Mouse (Mus musculus) neural tube, embryonic 12.5 days (tissue): ENCODE measurements at regions not wholly inside any gene's neighbourhood (a gene's known extent, or its start where the extent isn't known, plus 50 kb on each side); places are given as distances from the start of the nearest gene placed in this dataset.
"Not testable (repeated sequence)": the region's sequence is repeated elsewhere in the genome, so short reads cannot be mapped to it uniquely, and the experiment has no call there.

Source experiments
- ATAC-seq: fragments of 200-750 bp; cut with Nextera tagmentation; 2 replicates; pipeline ENCODE4 v1.8.0; 2017; ENCODE audit warnings: low read depth, mild to moderate bottlenecking, moderate TSS enrichment, moderate library complexity; ENCODE audit not compliant: low FRiP score
- H3K27ac ChIP-seq: fragments of 300-500 bp; sonication (generic); 2 replicates; pipeline ENCODE4 v1.5.1; 2016
- H3K27me3 ChIP-seq: fragments of 300-500 bp; sonication (generic); replicated peaks from 2 replicates; pipeline ENCODE4 v1.6.1; 2016; ENCODE audit warnings: mild to moderate bottlenecking
- H3K36me3 ChIP-seq: fragments of 300-500 bp; sonication (generic); 2 replicates; pipeline ENCODE4 v1.6.1; 2016; ENCODE audit warnings: mild to moderate bottlenecking
- H3K4me1 ChIP-seq: fragments of 300-500 bp; sonication (generic); 2 replicates; pipeline ENCODE4 v1.6.1; 2016
- H3K4me2 ChIP-seq: fragments of 300-500 bp; sonication (generic); replicated peaks from 2 replicates; pipeline ENCODE4 v1.6.1; 2016; ENCODE audit warnings: mild to moderate bottlenecking
- H3K4me3 ChIP-seq: fragments of 300-500 bp; sonication (generic); 2 replicates; pipeline ENCODE4 v1.5.1; 2016
- H3K9ac ChIP-seq: fragments of 300-500 bp; sonication (generic); 2 replicates; pipeline ENCODE4 v1.6.1; 2016; ENCODE audit warnings: mild to moderate bottlenecking
- H3K9me3 ChIP-seq: fragments of 300-500 bp; sonication (generic); 2 replicates; pipeline ENCODE4 v1.6.1; 2016; ENCODE audit warnings: mild to moderate bottlenecking
- WGBS: fragments of 180-500 bp; shearing (Covaris S2); methylation state at CpG from one replicate; pipeline ENCODE4 v1.1.7; 2016; 5-methylcytosine and 5-hydroxymethylcytosine counted together

DNA sequence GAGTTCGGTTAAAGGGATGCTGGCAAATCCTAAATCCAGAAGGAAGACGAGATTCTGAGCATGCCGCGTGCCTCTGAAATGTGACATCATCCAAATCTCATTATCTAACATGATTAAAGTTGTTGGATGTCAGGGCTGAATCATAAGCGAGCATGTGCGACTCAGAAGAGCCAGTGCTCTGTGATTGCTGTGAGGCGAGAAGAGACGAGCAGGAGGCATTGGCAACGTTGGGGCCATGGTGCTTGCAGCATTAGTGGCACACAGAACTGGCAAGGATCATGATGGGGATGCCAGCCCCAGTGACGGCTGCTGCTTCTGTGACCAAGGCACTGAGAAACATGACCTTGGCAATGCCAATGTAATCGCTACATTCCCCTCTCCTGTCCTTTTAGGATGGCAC is 895.4 kb downstream of the Robo1 start:
- 93% methylated on average over 11 of the region's 11 CpGs for WGBS
- H3K9me3 ChIP-seq: no peaks in the 10 kb centered on the region

DNA sequence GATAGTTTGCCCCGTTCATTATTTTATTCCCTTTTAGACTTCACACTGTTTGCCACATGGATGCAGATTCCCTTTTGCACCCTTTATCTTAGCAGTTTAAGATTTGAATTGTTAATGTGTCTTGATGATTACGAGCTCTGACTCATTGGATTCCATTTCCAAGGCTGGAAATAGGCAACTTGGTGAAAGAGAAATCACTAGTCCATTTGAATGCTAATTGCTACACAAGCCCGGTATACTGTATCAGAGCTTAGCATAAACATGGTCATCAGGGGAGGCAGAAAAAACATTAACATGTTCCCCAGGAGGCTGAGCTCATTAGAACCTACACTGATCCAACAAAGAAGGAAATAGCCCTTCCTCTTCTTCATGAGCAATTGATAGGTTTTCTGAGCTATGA is 892.9 kb downstream of the Robo1 start:
- no peaks in the 10 kb centered on the region for H3K36me3 ChIP-seq
- no peak overlapping the region for H3K4me3 ChIP-seq
- no peak overlapping the region for H3K27ac ChIP-seq
- 56% methylated on average over 3 of the region's 3 CpGs for WGBS
- H3K4me1 ChIP-seq: no peaks in the 10 kb centered on the region
- H3K9me3 ChIP-seq: no peaks in the 10 kb centered on the region
- H3K9ac ChIP-seq: no peak overlapping the region
- H3K27me3 ChIP-seq: no peaks in the 10 kb centered on the region
- H3K4me2 ChIP-seq: no peak overlapping the region
- no peak for ATAC-seq

More for the DNA sequence above, 895.4 kb downstream of the Robo1 start:
- H3K4me1 ChIP-seq: no peaks in the 10 kb centered on the region
- H3K27ac ChIP-seq: no peak overlapping the region
- no peak overlapping the region for H3K4me2 ChIP-seq
- ATAC-seq: no peak
- H3K36me3 ChIP-seq: no peaks in the 10 kb centered on the region
- H3K27me3 ChIP-seq: no peaks in the 10 kb centered on the region
- H3K9ac ChIP-seq: no peak overlapping the region
- H3K4me3 ChIP-seq: no peak overlapping the region

DNA sequence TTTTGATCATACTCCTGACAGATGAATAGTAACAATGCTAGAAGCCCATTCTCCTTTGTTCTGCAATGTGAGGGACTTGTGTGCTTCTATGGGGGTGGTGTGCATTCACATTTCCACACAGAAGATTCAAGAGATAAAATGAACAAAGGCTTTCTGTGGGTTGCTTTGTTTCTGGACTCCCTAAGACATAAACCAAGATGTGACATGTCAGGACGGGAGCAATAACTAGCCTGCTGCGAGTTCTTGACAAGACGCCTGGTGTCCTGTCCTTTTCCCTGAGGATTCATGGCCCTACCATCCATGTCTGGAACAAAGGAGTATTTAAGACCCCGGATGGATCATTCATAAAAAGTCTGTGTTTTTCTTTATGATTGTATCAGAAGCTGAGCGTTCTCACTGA is 874.7 kb downstream of the Robo1 start:
- no peak for ATAC-seq
- Histone ChIP-seq H3K27ac (no peak overlapping the region), H3K9me3 (no peaks in the 10 kb centered on the region), H3K4me3 (no peak overlapping the region), H3K9ac (no peak overlapping the region), H3K4me1 (no peaks in the 10 kb centered on the region), H3K36me3 (no peaks in the 10 kb centered on the region), H3K4me2 (no peak overlapping the region), H3K27me3 (no peaks in the 10 kb centered on the region)
- 40% methylated on average over 5 of the region's 5 CpGs for WGBS

DNA sequence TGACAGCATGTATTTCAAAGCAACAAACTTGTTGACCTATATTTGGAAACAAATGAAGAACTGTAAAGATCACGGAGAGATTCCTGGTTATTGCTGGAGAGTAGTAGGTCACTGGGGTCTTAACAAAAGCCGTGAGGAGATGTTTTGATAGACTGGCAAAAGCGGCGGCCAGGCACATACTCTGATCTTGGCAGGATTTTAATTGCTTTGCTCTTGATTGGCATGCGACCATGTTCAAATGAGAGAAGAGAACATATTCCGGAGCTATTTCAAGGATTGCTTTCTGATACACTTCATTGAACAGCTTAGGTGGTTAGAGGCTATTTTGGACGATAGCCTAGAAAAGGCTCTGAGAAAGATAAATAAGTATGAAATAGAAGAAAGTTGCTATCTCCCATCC is 874.2 kb downstream of the Robo1 start:
- no peak overlapping the region for H3K27ac ChIP-seq
- ATAC-seq: no peak
- WGBS: 81% methylated on average over 7 of the region's 7 CpGs

DNA sequence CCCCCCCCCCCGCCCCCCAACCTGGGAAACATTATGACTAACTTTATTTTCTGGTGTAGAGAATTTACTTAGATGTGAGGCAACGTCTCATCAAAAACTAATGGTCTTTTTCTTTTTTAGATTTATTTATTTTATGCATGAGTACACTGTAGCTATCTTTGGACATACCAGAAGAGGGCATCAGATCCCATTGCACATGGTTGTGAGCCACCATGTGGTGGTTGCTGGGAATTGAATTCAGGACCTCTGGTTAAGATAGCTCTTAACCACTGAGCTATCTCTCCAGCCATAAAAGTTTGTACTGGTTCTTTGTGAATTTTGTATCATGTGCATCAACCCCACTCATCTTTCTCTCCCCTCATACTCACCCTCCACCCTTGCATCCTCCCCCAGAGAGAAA is 847.3 kb downstream of the Robo1 start:
- 43% methylated on average over 2 of the region's 2 CpGs for WGBS
- H3K4me3 ChIP-seq: no peak overlapping the region
- H3K36me3 ChIP-seq: no peaks in the 10 kb centered on the region
- H3K4me1 ChIP-seq: no peaks in the 10 kb centered on the region
- H3K9me3 ChIP-seq: no peaks in the 10 kb centered on the region
- no peaks in the 10 kb centered on the region for H3K27me3 ChIP-seq
- H3K4me2 ChIP-seq: no peak overlapping the region
- no peak overlapping the region for H3K27ac ChIP-seq
- no peak overlapping the region for H3K9ac ChIP-seq
- no peak for ATAC-seq

More for the DNA sequence above, 874.2 kb downstream of the Robo1 start:
- Histone ChIP-seq H3K4me1 (no peaks in the 10 kb centered on the region), H3K27me3 (no peaks in the 10 kb centered on the region), H3K4me2 (no peak overlapping the region), H3K4me3 (no peak overlapping the region), H3K36me3 (no peaks in the 10 kb centered on the region), H3K9me3 (no peaks in the 10 kb centered on the region), H3K9ac (no peak overlapping the region)

DNA sequence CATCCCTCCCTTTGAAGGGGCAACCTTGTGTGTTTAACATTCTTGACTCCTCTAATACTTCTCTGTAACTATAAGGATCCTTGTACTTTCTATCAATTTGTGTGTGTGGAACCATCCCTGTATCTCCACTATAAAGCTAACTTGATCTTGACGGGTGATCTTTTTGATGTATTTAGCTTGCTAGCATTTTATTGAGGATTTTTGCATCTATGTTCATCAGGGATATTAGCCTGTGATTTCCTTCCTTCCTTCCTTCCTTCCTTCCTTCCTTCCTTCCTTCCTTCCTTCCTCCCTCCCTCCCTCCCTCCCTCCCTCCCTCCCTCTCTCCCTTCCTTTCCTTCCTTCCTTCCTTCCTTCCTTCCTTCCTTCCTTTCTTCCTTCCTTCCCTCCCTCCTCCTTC is 819.8 kb downstream of the Robo1 start:
- H3K4me1 ChIP-seq, H3K36me3 ChIP-seq, ATAC-seq, H3K9me3 ChIP-seq, H3K9ac ChIP-seq, H3K4me2 ChIP-seq, H3K27me3 ChIP-seq, H3K27ac ChIP-seq, H3K4me3 ChIP-seq: not testable (repeated sequence)
- WGBS: 95% methylated on average over 1 of the region's 1 CpGs

DNA sequence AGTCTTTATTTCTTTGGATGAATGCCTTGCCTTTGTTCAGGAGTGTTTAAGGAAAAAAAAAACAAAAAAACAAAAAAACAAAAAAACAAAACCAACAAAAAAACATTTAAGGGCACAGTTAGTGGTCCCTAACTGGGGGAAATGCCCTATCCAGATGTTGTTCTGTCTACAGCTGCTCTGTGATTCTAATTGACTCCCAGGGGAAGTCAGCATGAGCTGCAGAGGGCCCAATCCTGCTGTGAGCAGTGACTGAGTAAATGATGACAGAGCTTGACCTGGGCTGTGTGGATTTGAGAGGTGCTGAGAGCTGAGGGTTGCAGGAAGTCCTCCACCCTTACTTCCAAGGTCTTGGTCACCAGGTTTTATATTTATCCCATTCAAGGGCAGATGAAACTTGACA is 812.5 kb downstream of the Robo1 start:
- Histone ChIP-seq H3K27ac (no peak overlapping the region), H3K27me3 (peaks cover under 1% of the 10 kb centered on the region; the same call in 1 of the 2 replicates), H3K36me3 (no peaks in the 10 kb centered on the region), H3K4me2 (no peak overlapping the region), H3K4me1 (no peaks in the 10 kb centered on the region), H3K9me3 (no peaks in the 10 kb centered on the region), H3K9ac (no peak overlapping the region), H3K4me3 (no peak overlapping the region)
- no peak for ATAC-seq

DNA sequence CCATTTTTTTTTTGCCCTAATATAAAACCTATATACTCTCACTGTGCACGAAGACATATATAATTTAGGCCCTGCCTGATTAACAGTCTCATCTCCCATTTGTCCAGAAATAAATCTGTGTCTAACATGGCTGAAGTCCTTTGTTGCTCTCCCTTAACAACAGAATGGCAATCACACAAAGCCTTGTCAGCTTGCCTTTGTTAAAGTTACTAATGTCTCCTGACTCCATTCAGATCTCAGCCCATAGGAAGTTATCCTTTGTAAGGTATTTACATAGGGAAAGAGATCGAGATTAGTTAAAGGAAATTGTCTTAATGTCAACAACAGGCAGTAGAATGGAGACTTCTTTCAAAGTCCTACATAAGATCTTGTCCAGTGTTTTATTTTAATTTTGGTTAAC is 809.2 kb downstream of the Robo1 start:
- H3K4me2 ChIP-seq: no peak overlapping the region
- H3K4me1 ChIP-seq: no peaks in the 10 kb centered on the region
- peaks cover 8% of the 10 kb centered on the region for H3K27me3 ChIP-seq
- ATAC-seq: no peak
- WGBS: 20% methylated on average over 2 of the region's 2 CpGs
- H3K36me3 ChIP-seq: no peaks in the 10 kb centered on the region
- no peaks in the 10 kb centered on the region for H3K9me3 ChIP-seq
- no peak overlapping the region for H3K9ac ChIP-seq
- no peak overlapping the region for H3K4me3 ChIP-seq
- no peak overlapping the region for H3K27ac ChIP-seq

DNA sequence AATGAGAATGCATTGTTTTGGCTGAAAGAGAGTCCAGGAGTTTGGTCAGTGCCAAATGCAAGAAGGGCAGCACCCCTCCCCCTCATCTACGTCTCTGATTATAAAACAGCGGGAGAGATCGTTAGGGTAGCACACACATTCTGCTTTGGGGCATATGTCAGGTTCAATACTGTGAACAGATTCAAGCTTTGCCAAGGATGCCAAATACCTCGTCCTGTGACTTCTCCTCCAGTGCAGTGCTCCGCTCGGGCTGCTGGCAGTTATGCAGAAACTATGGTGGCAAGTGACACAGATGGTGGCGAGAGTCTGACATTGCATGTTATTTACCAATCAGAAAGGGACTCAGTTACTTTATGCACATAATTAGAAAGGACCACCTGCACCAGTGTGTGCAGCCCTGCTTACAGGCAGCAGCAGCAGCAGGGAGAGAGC is 799.9 kb downstream of the Robo1 start:
- H3K4me3 ChIP-seq: no peak overlapping the region
- ATAC-seq: peak; percentile 77
- no peak overlapping the region for H3K27ac ChIP-seq
- 47% methylated on average over 7 of the region's 7 CpGs for WGBS
- no peaks in the 10 kb centered on the region for H3K36me3 ChIP-seq
- no peaks in the 10 kb centered on the region; the same call in 1 of the 2 replicates for H3K4me1 ChIP-seq
- H3K4me2 ChIP-seq: no peak overlapping the region
- no peak overlapping the region for H3K9ac ChIP-seq
- no peaks in the 10 kb centered on the region for H3K9me3 ChIP-seq
- peaks cover 3% of the 10 kb centered on the region; the same call in 1 of the 2 replicates for H3K27me3 ChIP-seq

DNA sequence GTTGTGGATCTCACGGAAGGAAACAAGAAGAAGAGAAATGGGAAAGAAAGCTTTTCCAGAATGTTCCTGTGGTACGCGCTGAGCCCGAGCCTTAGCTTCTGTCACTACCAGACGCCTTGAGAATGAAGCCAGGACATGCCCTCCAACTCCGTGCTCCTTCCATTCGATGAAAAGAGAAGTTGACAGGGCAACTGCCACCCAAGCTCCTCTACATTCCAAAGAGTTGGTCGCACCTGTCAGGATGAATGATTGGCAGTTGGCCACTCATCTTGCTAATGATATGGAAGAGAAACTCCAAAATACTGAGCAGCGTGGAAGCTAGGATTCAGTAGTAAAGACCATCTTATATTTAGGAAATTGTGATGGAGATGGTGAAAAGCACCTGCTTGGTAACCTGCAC is 799.5 kb downstream of the Robo1 start:
- H3K4me2 ChIP-seq: no peak overlapping the region
- WGBS: 74% methylated on average over 9 of the region's 9 CpGs

DNA sequence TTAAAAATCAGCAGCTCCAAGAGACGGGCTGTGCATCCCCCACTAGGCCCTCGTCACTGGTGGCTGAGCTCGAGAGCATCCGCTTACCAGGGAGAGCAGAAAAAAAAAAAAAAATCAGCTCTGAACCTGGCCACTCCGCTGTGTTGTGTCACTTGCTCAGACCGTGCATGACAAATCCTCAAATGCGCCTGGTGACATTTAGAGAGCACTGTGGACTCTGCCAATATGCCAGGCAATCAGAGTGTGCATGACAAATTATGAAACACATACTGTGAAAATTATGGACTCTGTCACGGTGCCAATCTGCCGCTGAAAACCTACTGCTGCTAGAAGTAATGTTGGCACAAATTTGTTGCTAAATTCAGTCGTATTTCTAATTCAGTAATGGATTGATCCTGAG is 797.4 kb downstream of the Robo1 start:
- no peak overlapping the region for H3K4me3 ChIP-seq
- H3K27me3 ChIP-seq: no peaks in the 10 kb centered on the region
- no peaks in the 10 kb centered on the region for H3K9me3 ChIP-seq
- WGBS: 58% methylated on average over 10 of the region's 10 CpGs
- H3K4me1 ChIP-seq: no peaks in the 10 kb centered on the region; the same call in 1 of the 2 replicates
- peak; percentile 74 for ATAC-seq
- H3K9ac ChIP-seq: no peak overlapping the region
- H3K36me3 ChIP-seq: no peaks in the 10 kb centered on the region
- no peak overlapping the region for H3K27ac ChIP-seq
- H3K4me2 ChIP-seq: no peak overlapping the region

More for the DNA sequence above, 799.5 kb downstream of the Robo1 start:
- H3K27me3 ChIP-seq: no peaks in the 10 kb centered on the region
- no peaks in the 10 kb centered on the region for H3K9me3 ChIP-seq
- no peaks in the 10 kb centered on the region for H3K36me3 ChIP-seq
- no peak overlapping the region for H3K9ac ChIP-seq
- ATAC-seq: no peak
- no peak overlapping the region for H3K27ac ChIP-seq
- H3K4me1 ChIP-seq: no peaks in the 10 kb centered on the region; the same call in 1 of the 2 replicates
- H3K4me3 ChIP-seq: no peak overlapping the region

DNA sequence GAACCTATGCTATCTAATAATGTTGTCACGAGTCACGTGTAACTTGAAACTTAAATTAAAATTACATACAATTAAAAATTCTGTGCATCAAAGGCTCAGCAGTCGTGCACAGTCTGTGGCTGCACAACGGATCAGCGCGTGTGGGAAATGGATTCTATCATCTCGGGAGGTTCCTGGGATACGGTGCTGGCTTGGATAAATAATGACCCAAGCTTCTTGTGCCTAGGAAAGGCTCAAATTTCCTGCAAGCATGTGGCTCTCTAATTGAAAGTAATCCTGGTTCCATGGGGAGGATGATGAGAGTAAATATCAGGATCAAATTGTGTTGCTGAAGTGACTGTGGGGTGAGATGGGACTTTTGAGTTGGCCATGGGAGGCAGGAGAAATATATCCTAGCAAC is 792.2 kb downstream of the Robo1 start:
- H3K27ac ChIP-seq: no peak overlapping the region
- no peaks in the 10 kb centered on the region for H3K27me3 ChIP-seq
- WGBS: 69% methylated on average over 8 of the region's 8 CpGs
- peaks cover 19% of the 10 kb centered on the region for H3K4me1 ChIP-seq
- H3K36me3 ChIP-seq: no peaks in the 10 kb centered on the region
- no peak for ATAC-seq
- H3K4me2 ChIP-seq: no peak overlapping the region
- H3K9me3 ChIP-seq: no peaks in the 10 kb centered on the region
- H3K9ac ChIP-seq: no peak overlapping the region
- no peak overlapping the region for H3K4me3 ChIP-seq

DNA sequence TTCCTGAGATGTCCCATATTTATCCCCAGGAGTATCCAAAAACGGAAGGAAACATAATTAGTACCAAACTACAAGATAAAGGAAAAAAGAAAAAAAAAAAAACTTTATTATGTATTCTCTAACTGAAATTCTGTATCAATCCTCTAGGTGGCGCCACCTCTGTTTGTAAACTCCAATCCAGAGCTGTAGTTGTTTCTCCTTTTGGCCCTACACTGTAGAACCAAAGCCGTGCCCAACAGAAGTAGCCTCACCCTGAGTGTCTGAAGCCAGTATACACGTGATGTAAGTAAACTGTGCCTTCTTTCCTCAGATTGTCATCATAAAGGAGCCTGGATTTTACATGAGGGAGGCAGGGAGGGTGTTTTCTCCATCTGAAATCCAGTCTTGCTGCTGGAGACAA is 790.7 kb downstream of the Robo1 start:
- Histone ChIP-seq H3K27me3 (no peaks in the 10 kb centered on the region), H3K27ac (no peak overlapping the region), H3K36me3 (no peaks in the 10 kb centered on the region), H3K4me1 (peaks cover 19% of the 10 kb centered on the region), H3K9me3 (no peaks in the 10 kb centered on the region), H3K9ac (no peak overlapping the region), H3K4me2 (no peak overlapping the region), H3K4me3 (no peak overlapping the region)
- 30% methylated on average over 4 of the region's 4 CpGs for WGBS
- ATAC-seq: no peak
